Mouse (Mus musculus) hindbrain, embryonic 12.5 days (tissue): ENCODE data around the gene Shcbp1l. TPM values are rescaled to one million over a fixed set of nuclear protein-coding genes. Genes with fewer than 3 reads are reported as not detected.
A peak's percentile ranks its signal among the peaks of the same experiment; 100 is the strongest.
"Not testable (repeated sequence)": the region's sequence is repeated elsewhere in the genome, so short reads cannot be mapped to it uniquely, and the experiment has no call there.

Source experiments
- ATAC-seq: fragments of 200-750 bp; cut with Nextera tagmentation; 2 replicates; pipeline ENCODE4 v1.8.0; 2017; ENCODE audit warnings: moderate TSS enrichment; ENCODE audit not compliant: low FRiP score
- H3K27ac ChIP-seq: fragments of 300-500 bp; sonication (generic); 2 replicates; pipeline ENCODE4 v1.5.1; 2016; ENCODE audit warnings: mild to moderate bottlenecking
- H3K27me3 ChIP-seq: fragments of 300-500 bp; sonication (generic); 2 replicates; pipeline ENCODE4 v1.6.1; 2016; ENCODE audit warnings: mild to moderate bottlenecking
- H3K36me3 ChIP-seq: fragments of 300-500 bp; sonication (generic); 2 replicates; pipeline ENCODE4 v1.6.1; 2016; ENCODE audit warnings: mild to moderate bottlenecking
- H3K4me1 ChIP-seq: fragments of 300-500 bp; sonication (generic); 2 replicates; pipeline ENCODE4 v1.6.1; 2016
- H3K4me2 ChIP-seq: fragments of 300-500 bp; sonication (generic); replicated peaks from 2 replicates; pipeline ENCODE4 v1.6.1; 2016; ENCODE audit warnings: mild to moderate bottlenecking
- H3K4me3 ChIP-seq: fragments of 300-500 bp; sonication (generic); 2 replicates; pipeline ENCODE4 v1.5.1; 2016; ENCODE audit warnings: mild to moderate bottlenecking
- H3K9ac ChIP-seq: fragments of 300-500 bp; sonication (generic); 2 replicates; pipeline ENCODE4 v1.6.1; 2016; ENCODE audit warnings: mild to moderate bottlenecking, moderate library complexity
- H3K9me3 ChIP-seq: fragments of 300-500 bp; sonication (generic); replicated peaks from 2 replicates; pipeline ENCODE4 v1.6.1; 2016; ENCODE audit warnings: mild to moderate bottlenecking
- WGBS: fragments of 180-500 bp; shearing (Covaris S2); methylation state at CpG from one replicate; pipeline ENCODE4 v1.1.7; 2016; 5-methylcytosine and 5-hydroxymethylcytosine counted together
- polyA plus RNA-seq: library from polyadenylated mRNA; unstranded; fragments of >200 nt; fragmentation: Nextera tagmentation; extraction: Ambion mirVana; gene quantifications from 2 replicates; pipeline ENCODE4 v1.2.1, GENCODE M21; 2016

The Shcbp1l gene
- polyA plus RNA-seq: 0.20 and 0.39 TPM in 2 replicates

DNA sequence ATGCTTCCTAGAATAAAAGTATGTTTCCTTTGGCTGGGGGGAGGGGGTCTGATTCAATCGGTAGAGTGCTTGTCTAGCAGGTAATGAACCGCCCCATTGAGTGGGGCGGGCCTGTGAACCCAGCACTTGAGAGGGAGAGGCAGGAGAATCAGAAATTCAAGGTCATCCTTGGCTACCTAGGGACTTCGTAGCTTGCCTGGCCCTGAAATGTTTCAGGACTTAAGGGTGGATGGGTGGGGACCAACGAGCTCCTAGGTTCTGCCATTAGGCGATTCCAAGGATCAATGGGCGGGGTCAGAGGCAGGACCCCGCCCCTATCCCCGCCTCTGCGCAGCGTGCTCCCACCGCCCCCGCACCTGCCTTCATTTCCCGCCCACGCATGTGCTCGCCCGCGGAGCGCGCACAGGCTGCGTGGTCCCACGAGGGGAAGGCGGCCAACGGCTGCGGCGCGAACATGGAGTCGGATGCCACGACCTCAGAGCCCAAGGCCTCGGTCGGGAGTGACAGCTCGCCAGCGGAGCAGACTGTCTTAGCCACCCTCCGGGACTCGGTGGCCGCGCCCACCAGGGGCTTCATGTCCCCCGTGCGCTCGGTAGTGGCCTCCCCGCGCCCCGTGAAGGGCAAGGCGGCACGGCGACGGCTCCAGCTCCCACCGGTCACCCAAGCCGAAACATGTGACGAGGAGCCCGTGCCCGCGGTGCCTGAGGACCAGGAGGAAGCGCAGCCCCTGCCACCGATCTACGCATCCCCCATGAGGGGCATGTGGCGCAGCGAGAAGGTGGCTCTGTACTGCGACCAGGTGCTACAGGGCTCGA is at the start of gene Shcbp1l:
Gene Shcbp1l, plus strand, starts transcription at position 393 of the 815 bp plus-strand sequence.
- Histone ChIP-seq H3K4me2 (peak within 1 kb of the TSS; percentile 91), H3K9ac (peak within 1 kb of the TSS; percentile 48), H3K4me1 (peaks cover 14% of the 10 kb centered on the region), H3K27ac (no peak within 1 kb of the TSS), H3K27me3 (peaks cover 22% of the 10 kb centered on the region), H3K4me3 (peak within 1 kb of the TSS; percentile 52), H3K36me3 (no peaks in the 10 kb centered on the region), H3K9me3 (no peaks in the 10 kb centered on the region)
- WGBS: 2% methylated on average over 60 of the region's 60 CpGs
- peak; percentile 91 for ATAC-seq

GRCm38 (mm10) chr1:153376446-153376845 is 48.5 kb upstream of the Shcbp1l start:
- no peak for ATAC-seq
- Histone ChIP-seq H3K4me3 (no peak overlapping the region), H3K4me1 (no peaks in the 10 kb centered on the region), H3K36me3 (no peaks in the 10 kb centered on the region), H3K9ac (no peak overlapping the region), H3K27ac (no peak overlapping the region), H3K9me3 (no peaks in the 10 kb centered on the region), H3K27me3 (no peaks in the 10 kb centered on the region), H3K4me2 (no peak overlapping the region)
- 19% methylated on average over 6 of the region's 6 CpGs for WGBS

- no peaks in the 10 kb centered on the region for H3K27me3 ChIP-seq
- H3K9me3 ChIP-seq: no peaks in the 10 kb centered on the region
- no peak overlapping the region for H3K4me2 ChIP-seq
- no peak overlapping the region for H3K4me3 ChIP-seq
- H3K27ac ChIP-seq: no peak overlapping the region
- no peaks in the 10 kb centered on the region for H3K36me3 ChIP-seq
- no peaks in the 10 kb centered on the region for H3K4me1 ChIP-seq
- WGBS: 64% methylated on average over 6 of the region's 6 CpGs
- no peak for ATAC-seq
- no peak overlapping the region for H3K9ac ChIP-seq
Observed at GRCm38 (mm10) chr1:153378587-153378986, 46.4 kb upstream of the Shcbp1l start.

DNA sequence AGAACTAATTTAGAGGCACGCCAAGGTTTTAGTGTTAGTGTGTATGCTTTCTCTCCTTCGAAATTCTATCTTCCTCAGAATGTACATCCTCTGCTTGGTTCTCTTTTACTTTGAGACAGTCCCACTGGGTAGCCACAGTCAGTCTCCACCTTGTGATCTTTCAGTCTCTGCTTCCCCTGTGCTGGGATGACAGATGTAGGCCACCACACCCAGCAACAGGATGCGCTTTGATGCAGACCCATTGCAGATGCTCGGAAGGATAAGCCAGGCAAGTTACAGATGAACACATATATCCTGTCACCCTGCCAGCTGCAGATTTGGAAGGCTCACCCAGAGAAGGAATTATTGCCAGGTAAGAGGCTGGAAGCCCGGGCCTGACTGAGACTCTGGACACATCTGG is 45.1 kb upstream of the Shcbp1l start:
- Histone ChIP-seq H3K4me3 (no peak overlapping the region), H3K4me2 (no peak overlapping the region), H3K36me3 (no peaks in the 10 kb centered on the region), H3K9ac (no peak overlapping the region), H3K9me3 (no peaks in the 10 kb centered on the region), H3K27ac (no peak overlapping the region), H3K27me3 (no peaks in the 10 kb centered on the region), H3K4me1 (no peaks in the 10 kb centered on the region)
- ATAC-seq: no peak
- 93% methylated on average over 5 of the region's 5 CpGs for WGBS

- H3K4me2 ChIP-seq: no peak overlapping the region
- H3K9ac ChIP-seq: no peak overlapping the region
- 90% methylated on average over 9 of the region's 9 CpGs for WGBS
- H3K9me3 ChIP-seq: no peaks in the 10 kb centered on the region
- H3K27me3 ChIP-seq: no peaks in the 10 kb centered on the region
- H3K4me1 ChIP-seq: no peaks in the 10 kb centered on the region
- ATAC-seq: no peak
- no peak overlapping the region for H3K27ac ChIP-seq
- H3K4me3 ChIP-seq: no peak overlapping the region
- no peaks in the 10 kb centered on the region for H3K36me3 ChIP-seq
Observed at GRCm38 (mm10) chr1:153380746-153381282, 44.1 kb upstream of the Shcbp1l start.

DNA sequence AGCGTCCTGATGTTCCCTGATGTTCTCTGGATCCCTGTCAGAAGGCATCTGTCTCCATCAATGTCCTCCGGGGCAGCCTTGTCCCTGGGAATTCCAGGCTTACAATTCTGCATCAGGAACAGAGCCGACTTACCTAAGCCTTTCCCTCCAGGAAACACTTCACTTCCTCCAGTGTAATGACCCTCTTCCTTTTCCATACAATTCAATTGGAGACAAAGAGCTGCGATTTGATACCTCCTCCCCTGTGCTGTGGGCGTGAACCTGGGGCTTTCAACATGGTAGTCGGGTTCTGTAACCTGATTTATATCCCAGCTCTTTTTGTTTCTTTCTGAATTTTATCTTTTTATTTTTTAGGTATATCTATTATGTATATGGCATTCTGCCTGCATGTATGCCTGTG is 39.9 kb upstream of the Shcbp1l start:
- Histone ChIP-seq H3K4me2 (no peak overlapping the region), H3K4me1 (no peaks in the 10 kb centered on the region), H3K9me3 (no peaks in the 10 kb centered on the region), H3K27ac (no peak overlapping the region), H3K4me3 (no peak overlapping the region), H3K27me3 (no peaks in the 10 kb centered on the region), H3K9ac (no peak overlapping the region), H3K36me3 (no peaks in the 10 kb centered on the region)
- no peak for ATAC-seq
- WGBS: 73% methylated on average over 6 of the region's 6 CpGs

DNA sequence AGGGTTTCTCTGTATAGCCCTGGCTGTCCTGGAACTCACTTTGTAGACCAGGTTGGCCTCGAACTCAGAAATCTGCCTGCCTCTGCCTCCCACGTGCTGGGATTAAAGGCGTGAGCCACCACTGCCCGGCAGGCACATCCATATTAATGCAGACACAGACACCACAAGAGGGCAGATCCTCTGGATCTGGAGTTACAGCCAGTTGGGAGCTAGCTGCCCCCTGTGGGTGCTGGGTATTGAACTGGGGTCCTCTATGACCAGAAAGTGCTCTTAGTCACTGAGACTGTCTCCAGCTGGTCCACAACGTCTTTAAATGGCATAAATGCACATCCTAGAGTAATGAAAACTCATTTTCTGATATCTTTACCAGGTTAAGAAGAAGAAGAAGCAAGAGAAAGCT is 39.3 kb upstream of the Shcbp1l start:
- ATAC-seq, H3K9ac ChIP-seq: not testable (repeated sequence)

GRCm38 (mm10) chr1:153386271-153387069 is 38.5 kb upstream of the Shcbp1l start:
- Histone ChIP-seq H3K9ac (no peak overlapping the region), H3K4me2 (no peak overlapping the region), H3K36me3 (no peaks in the 10 kb centered on the region), H3K4me1 (no peaks in the 10 kb centered on the region), H3K27me3 (no peaks in the 10 kb centered on the region), H3K4me3 (no peak overlapping the region), H3K27ac (no peak overlapping the region), H3K9me3 (no peaks in the 10 kb centered on the region)
- ATAC-seq: peak; percentile 69
- 55% methylated on average over 25 of the region's 25 CpGs for WGBS

More for the DNA sequence above, 39.3 kb upstream of the Shcbp1l start:
- not testable (repeated sequence) for H3K4me2 ChIP-seq, H3K4me1 ChIP-seq, H3K9me3 ChIP-seq, H3K4me3 ChIP-seq, H3K36me3 ChIP-seq, H3K27ac ChIP-seq, H3K27me3 ChIP-seq
- WGBS: 78% methylated on average over 5 of the region's 5 CpGs

DNA sequence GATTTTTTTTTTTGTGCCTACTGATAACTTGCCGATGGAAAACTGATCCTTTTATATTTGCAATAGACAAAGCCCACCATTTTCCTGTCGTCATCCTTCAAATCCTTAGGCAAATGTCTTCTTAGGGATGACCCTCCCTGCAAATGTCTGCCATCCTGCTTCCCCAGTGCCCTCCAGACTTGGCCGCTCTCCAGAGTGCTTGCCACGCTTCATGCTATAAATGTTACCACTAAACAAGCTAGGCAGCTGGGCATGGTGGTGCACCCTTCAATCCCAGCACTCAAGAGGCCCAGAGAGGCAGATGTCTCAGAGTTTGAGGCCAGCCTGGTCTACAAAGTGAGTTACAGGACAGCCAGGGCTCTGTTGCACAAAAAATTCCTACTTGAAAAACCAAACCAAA is 29.3 kb upstream of the Shcbp1l start:
- WGBS: 91% methylated on average over 4 of the region's 4 CpGs
- not testable (repeated sequence) for H3K27me3 ChIP-seq

DNA sequence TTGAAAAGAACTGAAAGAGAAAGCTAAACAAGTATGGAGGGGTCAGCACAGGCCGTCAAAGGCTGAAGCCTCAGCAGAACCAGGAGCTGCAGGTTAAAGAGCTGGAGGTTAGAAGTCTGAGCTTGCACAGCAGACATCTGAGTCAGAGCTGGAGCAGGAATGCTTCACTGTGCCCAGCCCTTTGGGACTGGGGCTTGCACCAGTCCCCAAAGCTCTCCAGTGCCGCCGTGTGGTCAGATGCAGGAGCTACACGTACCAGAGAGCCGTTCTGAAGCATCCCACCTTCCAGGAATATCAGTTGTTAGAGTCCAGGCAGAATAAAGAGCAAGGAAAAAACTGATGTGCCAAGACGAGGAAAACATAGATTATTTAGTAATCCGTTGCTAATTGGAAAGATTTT is 23.2 kb upstream of the Shcbp1l start:
- no peak overlapping the region for H3K4me3 ChIP-seq
- no peaks in the 10 kb centered on the region for H3K9me3 ChIP-seq
- no peaks in the 10 kb centered on the region for H3K27me3 ChIP-seq
- H3K4me1 ChIP-seq: 0 out of 2 replicates have a peak, but pooled peaks cover 3% of the 10 kb centered on the region
- no peak overlapping the region for H3K4me2 ChIP-seq
- WGBS: 4% methylated on average over 7 of the region's 7 CpGs
- H3K36me3 ChIP-seq: no peaks in the 10 kb centered on the region
- H3K27ac ChIP-seq: no peak overlapping the region
- peak; percentile 71 for ATAC-seq
- H3K9ac ChIP-seq: no peak overlapping the region

More for the DNA sequence above, 29.3 kb upstream of the Shcbp1l start:
- not testable (repeated sequence) for H3K9me3 ChIP-seq, H3K4me3 ChIP-seq, H3K4me2 ChIP-seq, H3K9ac ChIP-seq, ATAC-seq, H3K27ac ChIP-seq, H3K36me3 ChIP-seq, H3K4me1 ChIP-seq

DNA sequence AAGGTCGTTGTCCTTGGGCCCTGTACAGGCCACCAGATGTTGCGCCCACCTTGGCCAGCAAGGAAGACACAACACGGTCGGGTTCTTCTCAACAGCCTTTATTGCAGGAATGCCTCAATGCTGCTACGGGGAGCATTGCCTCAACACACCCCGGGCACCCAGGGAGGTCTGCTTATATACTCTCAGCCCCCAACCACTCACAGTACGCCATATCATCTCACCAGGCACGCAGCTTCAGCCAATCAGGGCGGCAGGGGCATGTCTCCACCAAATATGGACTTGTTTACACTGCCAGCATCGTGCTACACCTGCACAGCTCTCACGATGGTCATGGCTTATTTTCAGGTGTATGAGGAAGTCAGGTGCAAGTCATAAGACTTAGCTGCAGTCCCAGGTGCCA is 17.3 kb upstream of the Shcbp1l start:
- ATAC-seq, H3K4me1 ChIP-seq, H3K27me3 ChIP-seq, H3K9ac ChIP-seq, H3K27ac ChIP-seq, H3K36me3 ChIP-seq, H3K4me2 ChIP-seq, H3K9me3 ChIP-seq, H3K4me3 ChIP-seq: not testable (repeated sequence)
- 86% methylated on average over 11 of the region's 11 CpGs for WGBS

GRCm38 (mm10) chr1:153408296-153408695 is 16.7 kb upstream of the Shcbp1l start:
- not testable (repeated sequence) for H3K27ac ChIP-seq, H3K4me3 ChIP-seq, H3K4me1 ChIP-seq, H3K27me3 ChIP-seq, H3K4me2 ChIP-seq, H3K9me3 ChIP-seq, ATAC-seq, H3K9ac ChIP-seq, H3K36me3 ChIP-seq
- 86% methylated on average over 5 of the region's 5 CpGs for WGBS
